Mouse (Mus musculus) small intestine, adult 2 months (tissue): ENCODE data around the gene S1pr2.

Source experiments
- CTCF ChIP-seq: fragments of 200-500 bp; IDR thresholded peaks from 2 replicates; pipeline ENCODE4 v1.5.1; 2012; ENCODE audit warnings: low read depth, mild to moderate bottlenecking, control low read depth, inconsistent platforms, low read length, moderate library complexity, mixed read lengths; ENCODE audit not compliant: insufficient replicate concordance, insufficient read length; ENCODE audit errors: extremely low read depth
- POLR2A ChIP-seq: fragments of 200-500 bp; IDR thresholded peaks from 2 replicates; pipeline ENCODE4 v1.6.1; 2012; ENCODE audit warnings: low read depth, mild to moderate bottlenecking, control low read depth, inconsistent platforms, low read length, moderate library complexity

GRCm38 (mm10) chr9:21011846-21012312 lies 35.3 kb upstream of the S1pr2 start:
- TF ChIP-seq POLR2A (no peak), CTCF (no peak)
